Mouse (Mus musculus) CD8-positive naive resting alpha-beta T cell, adult 2 months (primary cell): Measurements from ENCODE around the gene Hic1.

Experiments used
- DNase-seq, 2 experiments: peaks; one replicate each; pipeline ENCODE4 v3.0.0; 2022; ENCODE audit warnings: low read depth in 2 of 2, low spot score in 2 of 2

The Hic1 gene

GRCm38 (mm10) chr11:75168590-75169361, 543 bp downstream of the Hic1 start:
- peak; percentile 83 to 88 for DNase-seq

GRCm38 (mm10) chr11:75167643-75168589, 1.4 kb downstream of the Hic1 start:
- no peak for DNase-seq

- DNase-seq, result peak; percentile 28 to 29
Measured at GRCm38 (mm10) chr11:75166861-75167642, 2.3 kb downstream of the Hic1 start.

GRCm38 (mm10) chr11:75166193-75166842, 3.0 kb downstream of the Hic1 start:
- no peak for DNase-seq

GRCm38 (mm10) chr11:75165441-75166192, 3.7 kb downstream of the Hic1 start:
- peak; percentile 73 to 84 for DNase-seq

GRCm38 (mm10) chr11:75164750-75165149, 4.6 kb downstream of the Hic1 start:
- DNase-seq, result no peak

GRCm38 (mm10) chr11:75164051-75164450, 5.3 kb downstream of the Hic1 start:
- DNase-seq, result no peak

- DNase-seq, result no peak
Measured at GRCm38 (mm10) chr11:75163379-75163778, 5.9 kb downstream of the Hic1 start.

- no peak for DNase-seq
Measured at GRCm38 (mm10) chr11:75162591-75163080, 6.7 kb downstream of the Hic1 start.

- DNase-seq, result no peak
Measured at GRCm38 (mm10) chr11:75161417-75162008, 7.8 kb downstream of the Hic1 start.

- DNase-seq, result no peak
Measured at GRCm38 (mm10) chr11:75160954-75161353, 8.4 kb downstream of the Hic1 start.

- peak in 1 of 2 experiments; percentile 15 for DNase-seq
Measured at GRCm38 (mm10) chr11:75159564-75159963, 9.8 kb downstream of the Hic1 start.

- no peak for DNase-seq
Measured at GRCm38 (mm10) chr11:75158432-75158831, 10.9 kb downstream of the Hic1 start.

- DNase-seq, result no peak
Measured at GRCm38 (mm10) chr11:75157901-75158300, 11.4 kb downstream of the Hic1 start.

- no peak for DNase-seq
Measured at GRCm38 (mm10) chr11:75157037-75157436, 12.3 kb downstream of the Hic1 start.

GRCm38 (mm10) chr11:75156416-75156815, 12.9 kb downstream of the Hic1 start:
- DNase-seq, result no peak

- DNase-seq, result no peak
Measured at GRCm38 (mm10) chr11:75155985-75156384, 13.3 kb downstream of the Hic1 start.

GRCm38 (mm10) chr11:75154053-75154585, 15.2 kb downstream of the Hic1 start:
- no peak for DNase-seq
